Mouse (Mus musculus): ENCODE measurements at regions not wholly inside any gene's neighbourhood (a gene's known extent, or its start where the extent isn't known, plus 50 kb on each side); places are given as distances from the start of the nearest gene placed in this dataset.
"Not testable (repeated sequence)": the region's sequence is repeated elsewhere in the genome, so short reads cannot be mapped to it uniquely, and the experiment has no call there.

- CTCF ChIA-PET = no interaction called here
Measured at GRCm38 (mm10) chr3:79002173-79002848, 284.0 kb downstream of the Rapgef2 start.

DNA sequence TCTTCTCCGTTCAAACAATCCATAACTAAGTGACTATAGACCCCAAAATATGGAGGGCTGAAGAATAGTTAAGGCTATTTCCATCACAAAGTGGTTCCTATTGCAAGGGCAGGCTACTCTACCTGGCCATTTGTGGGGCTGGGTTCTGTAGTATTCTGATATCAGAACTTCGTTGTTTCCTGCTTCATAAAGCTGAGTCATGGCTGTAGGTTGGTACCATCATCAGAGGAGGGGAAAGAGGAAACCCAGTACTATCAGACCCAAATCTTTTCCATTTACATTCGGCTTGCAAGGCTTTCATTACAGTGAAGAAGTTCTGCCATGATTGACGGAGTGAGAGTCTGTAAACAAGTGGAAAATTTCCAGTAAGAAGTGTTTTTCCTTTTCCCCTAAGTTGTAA, 284.6 kb downstream of the Rapgef2 start:
- CTCF ChIA-PET = no interaction called here

- CTCF ChIA-PET = no interaction called here
Measured at GRCm38 (mm10) chr3:79000293-79000692, 286.0 kb downstream of the Rapgef2 start.

DNA sequence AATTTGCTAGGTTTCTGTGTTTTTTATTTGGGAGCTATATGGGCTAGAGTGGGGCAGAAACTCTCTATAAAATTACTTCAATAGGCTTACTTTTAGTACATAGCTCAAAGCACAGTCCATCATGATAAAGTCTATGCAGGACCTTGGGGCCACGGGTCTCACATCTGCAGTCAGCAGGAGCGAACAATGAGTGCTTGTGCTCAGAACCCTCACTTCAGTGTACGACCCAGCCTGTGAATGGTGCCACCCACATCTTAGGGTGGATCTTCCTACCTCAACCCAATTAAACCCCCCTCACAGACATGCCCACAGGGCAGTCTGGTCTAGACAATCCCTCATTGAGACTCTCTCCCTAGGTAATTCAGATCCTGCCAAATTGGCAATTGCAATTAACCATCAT, 286.5 kb downstream of the Rapgef2 start:
- CTCF ChIA-PET = no interaction called here

DNA sequence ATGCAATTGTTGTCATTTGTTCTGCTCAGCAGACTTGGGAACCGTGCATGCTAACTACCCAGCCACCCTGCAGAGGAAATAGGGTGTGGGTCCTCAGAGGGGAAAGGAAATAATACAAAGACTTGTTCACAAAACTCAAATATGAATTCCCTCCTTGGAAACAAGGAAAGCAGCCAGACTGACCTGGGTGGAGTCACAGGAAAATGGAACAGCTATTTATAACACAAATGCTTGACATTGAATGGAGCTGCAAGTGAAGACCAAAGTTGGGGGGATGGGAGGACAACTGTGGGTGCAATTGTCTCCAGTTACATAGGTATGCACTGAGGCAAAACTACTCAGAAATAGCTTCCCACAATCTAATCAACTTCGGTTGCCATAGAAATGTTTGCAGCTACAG, 298.2 kb downstream of the Rapgef2 start:
- CTCF ChIA-PET = no interaction called here

GRCm38 (mm10) chr3:78986726-78987125, 299.6 kb downstream of the Rapgef2 start:
- CTCF ChIA-PET = no interaction called here

DNA sequence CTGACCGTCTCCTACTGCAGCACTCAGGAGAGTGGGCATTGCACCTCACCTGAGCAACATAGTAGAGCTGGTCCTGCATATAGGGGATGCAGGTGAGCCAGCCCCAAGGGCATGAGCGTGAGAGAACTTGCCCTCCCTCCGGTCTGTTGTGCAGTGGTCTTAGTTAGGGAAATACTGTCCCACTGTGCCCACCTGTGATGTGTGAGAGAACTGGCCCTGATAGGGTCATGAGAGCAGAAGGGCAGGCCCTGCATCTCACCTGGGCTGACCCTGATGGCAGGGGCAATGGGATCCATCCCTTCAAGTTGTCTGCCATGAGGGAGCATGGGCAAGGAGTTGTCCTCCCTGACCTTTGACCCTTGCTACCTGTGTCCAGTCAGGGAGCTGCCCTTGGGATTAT, 305.3 kb downstream of the Rapgef2 start:
- CTCF ChIA-PET = no interaction called here

DNA sequence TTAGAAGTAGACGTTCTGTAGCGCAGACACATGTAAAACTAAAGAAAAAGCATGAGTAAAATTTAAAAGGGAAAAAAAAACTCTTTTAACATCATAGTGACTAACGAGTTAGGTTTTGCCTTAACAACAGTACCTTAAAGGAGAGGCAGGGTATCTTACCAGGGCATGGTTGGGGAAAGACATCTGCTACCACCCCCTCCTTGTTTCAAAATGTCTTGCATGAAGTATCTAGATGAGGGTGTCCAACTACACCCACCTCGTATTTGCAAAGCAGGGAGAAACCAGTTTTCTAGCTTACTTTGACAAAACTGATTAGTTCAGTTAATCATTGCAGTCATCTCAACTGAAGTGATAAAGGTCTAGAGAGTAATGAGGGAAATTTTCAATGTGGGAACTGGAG, 307.5 kb downstream of the Rapgef2 start:
- CTCF ChIA-PET = interaction anchor here (0.7 kb wide), 1 partner anchor 615 kb away, joined by 3 read pairs; no protein-coding TSS in a partner anchor

DNA sequence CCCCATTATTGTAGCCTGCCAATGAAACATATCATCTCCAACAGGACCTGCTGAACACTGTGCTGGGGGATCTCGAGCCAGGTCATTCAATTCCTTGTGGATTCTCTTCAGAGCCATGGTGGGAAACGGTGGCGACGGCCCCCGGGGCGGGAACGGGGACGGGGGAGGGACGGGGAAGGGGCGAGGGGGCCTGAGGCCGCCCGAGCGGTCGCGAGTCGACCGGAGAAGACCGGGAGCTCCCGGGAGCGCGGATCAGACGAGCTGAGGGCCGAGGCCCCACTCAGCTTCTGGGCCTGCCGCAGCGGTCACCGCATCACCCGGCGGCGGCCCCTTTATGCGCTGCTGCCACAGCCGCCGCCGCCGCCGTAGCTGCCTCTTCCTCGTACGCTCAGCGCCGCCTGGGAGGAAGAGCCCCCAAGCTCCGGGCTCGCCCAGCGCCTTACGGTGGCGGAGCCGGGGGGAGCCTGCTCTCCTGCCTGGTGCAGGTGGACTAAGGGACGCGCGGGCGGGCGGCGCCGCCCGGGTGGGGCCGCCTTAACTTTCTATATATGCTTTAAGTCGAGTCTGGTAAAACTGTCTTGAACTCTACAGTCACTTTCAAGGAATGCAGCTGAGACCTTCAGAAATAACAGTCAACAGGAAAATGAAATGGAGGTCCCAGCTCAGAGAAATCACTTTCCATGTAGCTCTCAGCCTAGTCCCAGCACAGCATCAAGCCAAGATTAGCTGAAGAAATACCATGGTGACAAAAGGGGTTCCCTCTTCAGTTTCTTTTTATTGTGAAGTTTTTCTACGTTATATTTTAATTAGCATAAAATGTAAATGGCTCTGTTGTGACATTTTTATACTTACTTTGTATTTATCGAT, 319.4 kb downstream of the Rapgef2 start:
- CTCF ChIA-PET = interaction anchor here (0.7 kb wide), 1 partner anchor 149 kb away, joined by 8 read pairs; no protein-coding TSS in a partner anchor

- CTCF ChIA-PET = no interaction called here
Measured at GRCm38 (mm10) chr3:78964231-78964858, 322.0 kb downstream of the Rapgef2 start.

GRCm38 (mm10) chr3:78958781-78959180, 327.5 kb downstream of the Rapgef2 start:
- CTCF ChIA-PET = interaction anchor here (0.6 to 0.8 kb wide), 2 partner anchors 639 to 1127 kb away, joined by 3 read pairs; no protein-coding TSS in a partner anchor

DNA sequence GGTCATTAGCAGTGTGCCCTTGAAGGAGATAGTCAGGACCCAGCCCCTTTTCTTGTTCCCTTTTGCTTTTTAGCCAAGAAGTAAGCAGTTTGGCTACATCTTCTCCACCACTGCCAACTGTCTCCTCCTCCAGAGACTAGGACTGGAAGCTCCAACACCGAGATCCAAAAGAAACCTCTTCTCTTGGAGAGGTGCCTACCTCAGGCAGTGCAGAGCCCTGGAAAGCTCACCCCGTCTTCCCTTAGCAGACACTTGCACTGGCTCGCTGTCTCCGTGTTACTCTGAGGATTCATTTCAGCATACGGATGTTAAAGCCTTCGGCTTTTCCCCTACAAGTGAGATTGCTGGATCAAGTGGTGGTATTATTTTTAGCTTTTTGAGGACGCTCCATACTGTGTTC, 331.0 kb downstream of the Rapgef2 start:
- CTCF ChIA-PET = no interaction called here

- CTCF ChIA-PET = not testable (repeated sequence)
Measured at GRCm38 (mm10) chr3:78949385-78949784, 336.9 kb downstream of the Rapgef2 start.

- CTCF ChIA-PET = interaction anchor here (0.6 kb wide), 1 partner anchor 57 kb away, joined by 13 read pairs; no protein-coding TSS in a partner anchor
Measured at GRCm38 (mm10) chr3:78948700-78949099, 337.6 kb downstream of the Rapgef2 start.

GRCm38 (mm10) chr3:78948171-78948570, 338.1 kb downstream of the Rapgef2 start:
- CTCF ChIA-PET = interaction anchor here (0.6 kb wide), 1 partner anchor 56 kb away, joined by 13 read pairs; no protein-coding TSS in a partner anchor

DNA sequence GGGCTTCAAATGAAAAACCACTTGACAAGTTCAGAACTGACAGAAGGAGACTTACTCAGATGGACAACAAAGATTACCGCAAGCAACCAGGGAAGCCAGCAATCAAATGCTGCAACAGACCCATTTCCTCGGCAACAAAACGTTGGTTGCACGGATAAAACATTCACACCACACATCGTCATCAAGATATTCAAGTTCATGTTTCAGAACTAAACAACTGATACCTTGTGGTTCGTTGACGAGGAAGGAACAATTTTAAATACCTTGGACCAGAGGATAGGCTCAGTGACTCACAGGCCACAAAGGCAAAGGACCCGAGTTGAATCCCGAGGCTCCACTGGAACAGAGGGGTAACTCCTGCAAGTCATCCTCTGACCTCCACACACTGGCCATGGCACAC, 339.1 kb downstream of the Rapgef2 start:
- CTCF ChIA-PET = interaction anchor here (0.7 kb wide), 1 partner anchor 162 kb away, joined by 4 read pairs; no protein-coding TSS in a partner anchor

- CTCF ChIA-PET = no interaction called here
Measured at GRCm38 (mm10) chr3:78944185-78944584, 342.1 kb downstream of the Rapgef2 start.

DNA sequence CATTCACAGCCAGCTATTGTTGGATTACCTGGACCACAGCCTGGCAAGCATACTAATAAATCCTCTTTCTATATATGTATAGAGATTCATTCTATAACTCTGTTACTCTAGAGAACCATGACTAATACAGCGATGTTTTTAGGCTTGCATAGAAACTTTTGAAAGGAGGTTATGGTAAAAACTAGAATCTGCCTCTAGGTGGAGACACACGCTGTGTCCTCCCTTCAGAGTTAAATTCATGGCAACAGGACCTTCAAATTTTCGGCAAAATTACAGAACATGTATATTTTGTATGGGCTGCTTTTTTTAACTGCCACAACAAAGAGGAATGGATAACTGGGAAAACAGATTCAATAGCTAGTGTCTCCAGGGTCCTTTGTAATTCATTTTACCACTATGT, 353.3 kb downstream of the Rapgef2 start:
- CTCF ChIA-PET = no interaction called here

DNA sequence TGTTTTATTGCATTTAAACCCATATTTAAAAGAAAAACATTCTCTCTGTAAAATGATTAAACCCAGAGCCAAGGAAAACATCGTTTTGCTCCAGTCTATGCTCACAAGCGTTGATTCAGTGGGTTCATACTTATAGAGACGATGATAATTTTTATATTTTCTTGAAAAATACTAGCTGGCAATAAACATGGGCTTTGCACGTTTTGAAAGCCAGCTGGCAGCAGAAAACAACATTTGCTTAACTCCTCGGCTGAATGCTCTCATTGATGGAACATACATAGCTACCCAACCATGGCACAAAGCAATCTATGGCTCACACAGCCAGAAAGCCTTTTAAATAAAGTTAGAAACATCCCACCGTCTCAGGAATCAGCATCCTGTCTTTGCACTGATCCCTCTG, 366.5 kb downstream of the Rapgef2 start:
- CTCF ChIA-PET = no interaction called here

DNA sequence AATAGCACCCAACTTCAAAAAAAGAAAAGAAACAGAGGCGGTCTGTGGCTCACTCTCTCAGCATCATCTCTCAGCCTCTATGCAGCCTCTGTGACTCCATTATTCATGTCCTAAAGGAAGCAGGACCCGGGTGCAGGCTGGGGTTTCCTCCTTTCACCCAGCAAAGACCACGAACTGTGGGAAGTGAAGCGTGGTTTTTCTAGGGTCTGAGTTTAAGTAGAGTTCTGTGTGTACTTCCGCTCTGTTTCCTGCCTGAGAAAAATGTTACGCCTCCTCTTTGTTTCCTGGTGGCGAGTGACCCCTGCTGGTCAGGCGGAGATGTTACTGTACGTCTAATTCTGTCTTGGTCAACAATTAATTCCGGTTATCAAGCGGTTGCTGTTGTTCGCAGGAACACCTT, 366.9 kb downstream of the Rapgef2 start:
- CTCF ChIA-PET = no interaction called here

GRCm38 (mm10) chr3:78908196-78908844, 378.0 kb downstream of the Rapgef2 start:
- CTCF ChIA-PET = no interaction called here

GRCm38 (mm10) chr3:78907778-78908177, 378.5 kb downstream of the Rapgef2 start:
- CTCF ChIA-PET = no interaction called here

Measured in spleen, embryonic (tissue).